Mouse (Mus musculus) C2C12 (cell line): ENCODE results near the gene Plpp7. TPM values are rescaled to one million over a fixed set of nuclear protein-coding genes. Genes with fewer than 3 reads are reported as not detected.

Experiments used
- H3K27me3 ChIP-seq: one replicate; pipeline ENCODE4 v1.6.1; 2011; ENCODE audit not compliant: control insufficient read depth, insufficient read depth, insufficient read length
- H3K36me3 ChIP-seq: one replicate; pipeline ENCODE4 v1.6.1; 2011; ENCODE audit not compliant: control insufficient read depth, insufficient read depth
- H3K4me3 ChIP-seq: one replicate; pipeline ENCODE4 v1.5.1; 2011; ENCODE audit warnings: mild to moderate bottlenecking, control low read depth; ENCODE audit not compliant: poor library complexity, insufficient read depth, severe bottlenecking
- H3K79me2 ChIP-seq: one replicate; pipeline ENCODE4 v1.6.1; 2011; ENCODE audit not compliant: control insufficient read depth, insufficient read depth
- H3K79me3 ChIP-seq: one replicate; pipeline ENCODE4 v1.6.1; 2011; ENCODE audit warnings: low read depth, control low read depth
- H3ac ChIP-seq: one replicate; pipeline ENCODE3; 2011; ENCODE audit warnings: low read depth; ENCODE audit not compliant: control insufficient read depth, insufficient read length
- CEBPB ChIP-seq: IDR thresholded peaks from one replicate; pipeline ENCODE4 v1.6.1; 2011; ENCODE audit warnings: low read depth, mild to moderate bottlenecking, control low read depth, moderate library complexity
- CTCF ChIP-seq: IDR thresholded peaks from one replicate; pipeline ENCODE4 v1.5.1; 2011; ENCODE audit not compliant: control insufficient read depth, insufficient read depth, insufficient read length
- FOSL1 ChIP-seq: IDR thresholded peaks from one replicate; pipeline ENCODE4 v1.8.0; 2011; ENCODE audit warnings: mild to moderate bottlenecking, low read length; ENCODE audit not compliant: poor library complexity, insufficient read depth, severe bottlenecking
- MAX ChIP-seq: IDR thresholded peaks from one replicate; pipeline ENCODE4 v1.6.1; 2011; ENCODE audit warnings: mild to moderate bottlenecking, control low read depth
- MYOD1 ChIP-seq: IDR thresholded peaks from one replicate; pipeline ENCODE4 v1.6.1; 2011; ENCODE audit warnings: low read depth; ENCODE audit not compliant: control insufficient read depth, insufficient read length
- MYOG ChIP-seq: IDR thresholded peaks from one replicate; pipeline ENCODE4 v1.6.1; 2011; ENCODE audit not compliant: control insufficient read depth, insufficient read length; ENCODE audit errors: extremely low read depth
- USF1 ChIP-seq: IDR thresholded peaks from one replicate; pipeline ENCODE4 v1.6.1; 2011; ENCODE audit warnings: low read depth, mild to moderate bottlenecking, control low read depth, moderate library complexity
- long read RNA-seq, 2 experiments: library from polyadenylated mRNA; unstranded; transcript quantifications; one replicate each; pipeline ENCODE4 v2.0.0; 2019 to 2020
- polyA plus RNA-seq: library from polyadenylated mRNA; unstranded; fragments of >200 nt; fragmentation: generic; extraction: Trizol; gene quantifications from one replicate; pipeline ENCODE4 v1.2.1, GENCODE M21; 2012; ENCODE audit warnings: missing spikeins

Gene Plpp7
- polyA plus RNA-seq: 0.47 TPM
- long read RNA-seq, experiment 1, partial matches to known transcripts: 0 of 3 reads
- long read RNA-seq, experiment 1, other reads (novel, unspliced or antisense): 0 of 3 reads
- long read RNA-seq, experiment 2: 0 reads

- Histone ChIP-seq H3K79me3 (no peaks in the 10 kb centered on the region), H3ac (no peak within 1 kb of the TSS), H3K79me2 (no peaks in the 10 kb centered on the region), H3K27me3 (peaks cover 42% of the 10 kb centered on the region), H3K36me3 (no peaks in the 10 kb centered on the region), H3K4me3 (no peak within 1 kb of the TSS)
- TF ChIP-seq CTCF (no peak), MYOG (no peak), MAX (no peak), FOSL1 (no peak), CEBPB (no peak), USF1 (no peak), MYOD1 (no peak)
Observed at GRCm38 (mm10) chr2:32095351-32096121, at the start of gene Plpp7. Gene Plpp7, plus strand, starts transcription at chr2:32095528.

GRCm38 (mm10) chr2:32046009-32046408, 49.3 kb upstream of the Plpp7 start:
- H3K36me3 ChIP-seq: peaks cover 82% of the 10 kb centered on the region
- TF ChIP-seq CTCF: no peak

GRCm38 (mm10) chr2:32047323-32047722, 48.0 kb upstream of the Plpp7 start:
- no peaks in the 10 kb centered on the region for H3K79me2 ChIP-seq
- H3ac ChIP-seq: no peak overlapping the region
- H3K36me3 ChIP-seq: peaks cover 77% of the 10 kb centered on the region
- no peaks in the 10 kb centered on the region for H3K79me3 ChIP-seq
- TF ChIP-seq CEBPB (no peak), USF1 (no peak), FOSL1 (no peak), MYOG (no peak), MAX (no peak), MYOD1 (no peak), CTCF (no peak)
- no peaks in the 10 kb centered on the region for H3K27me3 ChIP-seq
- no peak overlapping the region for H3K4me3 ChIP-seq

More at GRCm38 (mm10) chr2:32046009-32046408, 49.3 kb upstream of the Plpp7 start:
- Histone ChIP-seq H3K79me3 (no peaks in the 10 kb centered on the region), H3K4me3 (no peak overlapping the region), H3ac (no peak overlapping the region), H3K79me2 (no peaks in the 10 kb centered on the region), H3K27me3 (no peaks in the 10 kb centered on the region)

GRCm38 (mm10) chr2:32051791-32052190, 43.5 kb upstream of the Plpp7 start:
- no peaks in the 10 kb centered on the region for H3K79me2 ChIP-seq
- no peak overlapping the region for H3K4me3 ChIP-seq
- no peak overlapping the region for H3ac ChIP-seq
- no peaks in the 10 kb centered on the region for H3K79me3 ChIP-seq
- H3K27me3 ChIP-seq: no peaks in the 10 kb centered on the region
- no peak for TF ChIP-seq USF1
- TF ChIP-seq MYOD1: no peak
- TF ChIP-seq MYOG: no peak
- no peak for TF ChIP-seq FOSL1
- TF ChIP-seq CTCF: no peak
- no peak for TF ChIP-seq MAX
- TF ChIP-seq CEBPB: no peak
- H3K36me3 ChIP-seq: peaks cover 41% of the 10 kb centered on the region

- H3K4me3 ChIP-seq: no peak overlapping the region
- no peaks in the 10 kb centered on the region for H3K27me3 ChIP-seq
- peaks cover 39% of the 10 kb centered on the region for H3K36me3 ChIP-seq
- no peak overlapping the region for H3ac ChIP-seq
- H3K79me2 ChIP-seq: no peaks in the 10 kb centered on the region
- TF ChIP-seq FOSL1 (no peak), CEBPB (no peak), USF1 (no peak), MYOD1 (no peak), MAX (no peak), CTCF (no peak), MYOG (no peak)
- H3K79me3 ChIP-seq: no peaks in the 10 kb centered on the region
Observed at GRCm38 (mm10) chr2:32052418-32052817, 42.9 kb upstream of the Plpp7 start.

- peaks cover 13% of the 10 kb centered on the region for H3K36me3 ChIP-seq
- H3ac ChIP-seq: no peak overlapping the region
- no peaks in the 10 kb centered on the region for H3K79me2 ChIP-seq
- TF ChIP-seq MYOD1: no peak
- TF ChIP-seq CEBPB: no peak
- no peak for TF ChIP-seq CTCF
- no peak for TF ChIP-seq MYOG
- no peak for TF ChIP-seq FOSL1
- no peak overlapping the region for H3K4me3 ChIP-seq
- no peaks in the 10 kb centered on the region for H3K79me3 ChIP-seq
- H3K27me3 ChIP-seq: peaks cover 16% of the 10 kb centered on the region
Observed at GRCm38 (mm10) chr2:32055357-32055965, 39.9 kb upstream of the Plpp7 start.
